Mouse (Mus musculus) heart, embryonic 11.5 days (tissue): ENCODE measurements at regions not wholly inside any gene's neighbourhood (a gene's known extent, or its start where the extent isn't known, plus 50 kb on each side); places are given as distances from the start of the nearest gene placed in this dataset.
"Not testable (repeated sequence)": the region's sequence is repeated elsewhere in the genome, so short reads cannot be mapped to it uniquely, and the experiment has no call there.

Source experiments
- ATAC-seq: fragments of 200-750 bp; cut with Nextera tagmentation; replicated peaks from 2 replicates; pipeline ENCODE4 v1.8.0; 2017; ENCODE audit warnings: moderate library complexity; ENCODE audit not compliant: insufficient number of reproducible peaks, low FRiP score, low TSS enrichment
- H3K27ac ChIP-seq: fragments of 300-500 bp; sonication (generic); 2 replicates; pipeline ENCODE4 v1.5.1; 2014; ENCODE audit warnings: mild to moderate bottlenecking, low read depth, low read length
- H3K27me3 ChIP-seq: fragments of 300-500 bp; sonication (generic); 2 replicates; pipeline ENCODE4 v1.6.1; 2014; ENCODE audit warnings: mild to moderate bottlenecking, low read length, mixed read lengths; ENCODE audit not compliant: control insufficient read depth, insufficient read depth
- H3K36me3 ChIP-seq: fragments of 300-500 bp; sonication (generic); 2 replicates; pipeline ENCODE4 v1.6.1; 2014; ENCODE audit warnings: mild to moderate bottlenecking, low read length, moderate library complexity, mixed read lengths; ENCODE audit not compliant: control insufficient read depth, insufficient read depth
- H3K4me1 ChIP-seq: fragments of 300-500 bp; sonication (generic); 2 replicates; pipeline ENCODE4 v1.6.1; 2014; ENCODE audit warnings: low read length; ENCODE audit not compliant: control insufficient read depth, insufficient read depth
- H3K4me2 ChIP-seq: fragments of 300-500 bp; sonication (generic); 2 replicates; pipeline ENCODE4 v1.6.1; 2014; ENCODE audit warnings: mild to moderate bottlenecking, moderate library complexity
- H3K4me3 ChIP-seq: fragments of 300-500 bp; sonication (generic); 2 replicates; pipeline ENCODE4 v1.5.1; 2014; ENCODE audit warnings: low read depth, low read length
- H3K9ac ChIP-seq: fragments of 300-500 bp; sonication (generic); 2 replicates; pipeline ENCODE4 v1.6.1; 2014; ENCODE audit warnings: mild to moderate bottlenecking, low read depth, low read length, moderate library complexity
- H3K9me3 ChIP-seq: fragments of 300-500 bp; sonication (generic); replicated peaks from 2 replicates; pipeline ENCODE4 v1.6.1; 2016; ENCODE audit warnings: low read length; ENCODE audit not compliant: control insufficient read depth
- WGBS: fragments of 180-500 bp; shearing (Covaris S2); extraction: QIAGEN DNeasy Blood & Tissue Kit; methylation state at CpG from one replicate; pipeline ENCODE4 v1.1.7; 2014; ENCODE audit not compliant: insufficient replicate concordance; 5-methylcytosine and 5-hydroxymethylcytosine counted together

DNA sequence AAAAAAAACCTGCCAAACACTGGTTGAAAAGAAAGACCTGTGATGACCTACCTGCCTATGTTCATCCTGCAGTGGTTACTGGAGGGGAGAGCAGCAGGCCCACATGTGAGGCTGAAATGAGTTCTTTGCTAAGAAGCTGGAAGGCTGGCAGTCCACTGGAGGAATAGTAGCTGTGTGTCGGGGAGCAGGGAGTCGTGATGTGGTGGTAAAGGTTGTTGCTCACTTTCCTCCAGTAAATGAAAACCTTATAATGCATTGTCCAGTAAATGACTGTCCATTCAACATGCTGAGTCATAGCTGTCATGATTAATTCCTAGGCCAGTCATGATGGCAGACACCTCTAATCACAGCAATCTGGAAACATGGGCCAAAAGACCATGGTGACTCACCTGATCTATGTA is 169.9 kb upstream of the Frmd6 start:
- Histone ChIP-seq H3K9me3 (no peaks in the 10 kb centered on the region), H3K36me3 (no peaks in the 10 kb centered on the region), H3K4me2 (no peak overlapping the region), H3K4me3 (no peak overlapping the region), H3K27ac (no peak overlapping the region), H3K4me1 (peaks cover 12% of the 10 kb centered on the region; the same call in 1 of the 2 replicates), H3K9ac (no peak overlapping the region), H3K27me3 (no peaks in the 10 kb centered on the region)
- ATAC-seq, result no peak
- WGBS, result 82% methylated on average over 2 of the region's 2 CpGs

GRCm38 (mm10) chr12:70655900-70656544 is 169.3 kb upstream of the Frmd6 start:
- WGBS, result 74% methylated on average over 8 of the region's 8 CpGs
- Histone ChIP-seq H3K27me3 (no peaks in the 10 kb centered on the region), H3K27ac (no peak overlapping the region), H3K36me3 (no peaks in the 10 kb centered on the region), H3K4me2 (no peak overlapping the region), H3K4me1 (peaks cover 12% of the 10 kb centered on the region; the same call in 1 of the 2 replicates), H3K9me3 (no peaks in the 10 kb centered on the region), H3K9ac (no peak overlapping the region), H3K4me3 (no peak overlapping the region)
- no peak for ATAC-seq

- no peak for ATAC-seq
- WGBS, result 54% methylated on average over 7 of the region's 7 CpGs
- Histone ChIP-seq H3K4me3 (no peak overlapping the region), H3K9ac (no peak overlapping the region), H3K36me3 (no peaks in the 10 kb centered on the region), H3K4me2 (no peak overlapping the region), H3K4me1 (peaks cover 12% of the 10 kb centered on the region; the same call in 1 of the 2 replicates), H3K27ac (no peak overlapping the region), H3K9me3 (no peaks in the 10 kb centered on the region), H3K27me3 (no peaks in the 10 kb centered on the region)
Observed at GRCm38 (mm10) chr12:70656805-70657492, 168.4 kb upstream of the Frmd6 start.

GRCm38 (mm10) chr12:70657493-70657810 is 167.9 kb upstream of the Frmd6 start:
- H3K4me3 ChIP-seq, result no peak overlapping the region
- no peak for ATAC-seq
- no peaks in the 10 kb centered on the region for H3K36me3 ChIP-seq
- H3K9ac ChIP-seq, result no peak overlapping the region
- peaks cover 12% of the 10 kb centered on the region; the same call in 1 of the 2 replicates for H3K4me1 ChIP-seq
- no peaks in the 10 kb centered on the region for H3K27me3 ChIP-seq
- WGBS, result 78% methylated on average over 3 of the region's 3 CpGs
- no peak overlapping the region for H3K27ac ChIP-seq
- no peak overlapping the region for H3K4me2 ChIP-seq
- no peaks in the 10 kb centered on the region for H3K9me3 ChIP-seq

DNA sequence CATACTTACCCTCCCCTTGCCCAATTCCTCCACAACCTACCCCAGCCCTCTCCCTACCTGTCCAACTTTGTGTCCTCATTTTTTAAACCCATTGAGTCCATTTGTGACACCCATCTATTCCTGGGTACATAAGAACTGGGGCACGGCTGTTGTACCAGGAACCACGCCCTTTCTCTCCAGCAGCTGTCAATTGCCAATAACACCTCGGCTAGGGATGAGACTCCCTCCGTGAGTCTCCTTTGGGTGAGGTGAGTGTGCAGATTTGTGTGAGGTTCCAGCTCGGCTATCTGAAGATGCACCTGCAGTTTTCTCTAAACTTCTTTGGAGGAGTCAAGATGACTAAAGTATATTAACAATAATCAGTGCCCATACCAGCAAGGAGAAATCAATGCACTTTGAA is 167.2 kb upstream of the Frmd6 start:
- H3K9ac ChIP-seq, result no peak overlapping the region
- H3K27ac ChIP-seq, result no peak overlapping the region
- peaks cover 12% of the 10 kb centered on the region; the same call in 1 of the 2 replicates for H3K4me1 ChIP-seq
- 76% methylated on average over 5 of the region's 5 CpGs for WGBS
- H3K4me2 ChIP-seq, result no peak overlapping the region
- no peak overlapping the region for H3K4me3 ChIP-seq
- no peaks in the 10 kb centered on the region for H3K36me3 ChIP-seq
- H3K9me3 ChIP-seq, result no peaks in the 10 kb centered on the region
- ATAC-seq, result no peak
- H3K27me3 ChIP-seq, result no peaks in the 10 kb centered on the region

DNA sequence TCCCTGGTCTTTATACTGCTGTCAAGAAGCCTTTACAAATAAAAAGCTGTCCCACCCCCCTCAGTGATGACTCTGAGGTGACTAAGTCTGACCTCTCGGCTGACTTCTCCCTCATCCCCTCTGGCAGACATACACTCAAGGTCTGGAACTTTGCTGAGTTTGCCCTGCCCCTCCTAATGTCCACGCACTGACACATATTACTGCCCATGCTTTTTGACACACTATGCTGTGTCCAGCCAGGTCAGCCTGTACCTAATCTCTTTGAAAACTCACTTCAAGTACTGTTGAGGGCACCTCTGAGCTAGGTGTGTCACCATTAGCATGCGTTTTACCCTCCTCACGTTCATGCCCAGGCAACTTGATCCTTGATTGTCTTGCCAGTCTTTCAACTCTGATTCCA is 164.9 kb upstream of the Frmd6 start:
- Histone ChIP-seq H3K4me3 (no peak overlapping the region), H3K27me3 (no peaks in the 10 kb centered on the region), H3K4me2 (no peak overlapping the region), H3K4me1 (peaks cover 12% of the 10 kb centered on the region; the same call in 1 of the 2 replicates), H3K36me3 (no peaks in the 10 kb centered on the region), H3K9ac (no peak overlapping the region), H3K27ac (no peak overlapping the region), H3K9me3 (no peaks in the 10 kb centered on the region)
- WGBS, result 78% methylated on average over 4 of the region's 4 CpGs
- no peak for ATAC-seq

GRCm38 (mm10) chr12:70668158-70668557 is 157.2 kb upstream of the Frmd6 start:
- H3K4me3 ChIP-seq, H3K9me3 ChIP-seq, H3K36me3 ChIP-seq, H3K4me2 ChIP-seq, H3K9ac ChIP-seq, ATAC-seq, H3K4me1 ChIP-seq, H3K27ac ChIP-seq, H3K27me3 ChIP-seq: not testable (repeated sequence)
- WGBS, result 92% methylated on average over 5 of the region's 8 CpGs

DNA sequence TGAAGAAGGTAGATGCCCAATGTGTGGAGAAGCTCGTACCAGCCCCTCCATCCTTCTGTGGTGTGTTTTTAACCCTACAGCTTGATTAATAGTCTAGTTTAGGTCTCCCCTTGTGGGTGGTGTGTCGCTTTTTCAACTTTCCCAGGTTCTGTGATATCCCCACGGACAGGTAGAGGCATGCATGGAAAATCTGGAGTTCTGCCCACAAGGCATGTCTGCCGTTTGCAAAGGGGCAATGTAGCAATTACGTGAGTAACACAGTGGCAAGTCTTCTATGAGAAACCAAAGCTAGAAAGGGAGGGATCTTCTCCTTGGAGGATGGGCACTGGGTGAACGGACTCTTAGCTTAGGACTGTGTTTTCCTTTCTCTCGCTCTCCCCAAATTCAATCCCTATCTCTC is 153.2 kb upstream of the Frmd6 start:
- Histone ChIP-seq H3K4me2 (no peak overlapping the region), H3K9ac (no peak overlapping the region), H3K9me3 (no peaks in the 10 kb centered on the region), H3K4me1 (no peaks in the 10 kb centered on the region; the same call in 1 of the 2 replicates), H3K27ac (no peak overlapping the region), H3K4me3 (no peak overlapping the region), H3K36me3 (no peaks in the 10 kb centered on the region), H3K27me3 (no peaks in the 10 kb centered on the region)
- WGBS, result 82% methylated on average over 7 of the region's 7 CpGs
- no peak for ATAC-seq

DNA sequence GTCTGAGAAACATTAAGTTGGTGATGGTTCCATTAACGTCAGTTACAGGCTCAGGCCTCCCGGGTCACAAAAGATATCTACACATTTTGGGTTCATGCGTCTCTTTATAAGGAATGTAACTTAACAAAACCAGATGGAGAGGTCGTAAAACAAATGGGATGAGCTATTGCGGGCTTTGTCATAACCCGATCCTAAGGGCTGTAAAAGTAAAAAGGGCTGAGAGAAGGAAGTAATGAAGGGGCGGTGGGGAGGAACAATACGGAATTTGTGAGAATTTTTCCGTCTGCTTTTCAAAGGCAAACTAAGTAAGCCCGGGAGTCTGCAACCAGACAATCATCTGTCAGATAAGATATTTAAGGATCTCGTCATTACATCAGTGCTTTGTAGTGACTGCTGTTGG is 152.1 kb upstream of the Frmd6 start:
- H3K9me3 ChIP-seq, result no peaks in the 10 kb centered on the region
- H3K9ac ChIP-seq, result no peak overlapping the region
- WGBS, result 72% methylated on average over 11 of the region's 11 CpGs
- H3K4me2 ChIP-seq, result no peak overlapping the region
- H3K4me1 ChIP-seq, result no peaks in the 10 kb centered on the region; the same call in 1 of the 2 replicates
- no peaks in the 10 kb centered on the region for H3K36me3 ChIP-seq
- no peak for ATAC-seq
- no peak overlapping the region for H3K4me3 ChIP-seq
- H3K27me3 ChIP-seq, result no peaks in the 10 kb centered on the region
- no peak overlapping the region for H3K27ac ChIP-seq
